Mouse (Mus musculus): Measurements from ENCODE around the gene Csmd2.

Gene Csmd2

GRCm38 (mm10) chr4:127987784-127988455 is at the start of gene Csmd2:
TSS of gene Csmd2 (plus strand) at chr4:127987857.
- in situ Hi-C loops (cut with MseI, MboI), result no loop called here

DNA sequence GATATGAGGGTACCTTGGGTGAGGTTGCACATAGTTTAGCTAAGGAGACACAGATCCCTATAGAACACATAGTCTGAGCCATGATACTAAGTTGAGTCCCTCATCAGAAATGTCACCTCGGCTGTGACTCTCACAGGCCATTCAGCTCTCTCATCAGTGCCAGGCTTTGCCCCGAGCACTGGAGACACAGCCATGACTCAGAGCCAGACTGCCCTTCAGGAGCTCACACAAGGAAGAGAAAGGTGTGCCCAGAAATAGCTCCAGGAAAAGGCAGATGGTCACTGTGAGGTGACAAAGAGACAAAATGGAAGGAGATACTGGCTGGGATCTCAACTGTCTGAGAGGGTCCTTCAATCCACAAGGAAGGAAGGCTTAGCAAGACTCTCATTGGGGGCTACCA is 40.0 kb upstream of the Csmd2 start:
- in situ Hi-C loops (cut with MseI, MboI), result no loop called here

- in situ Hi-C loops (cut with MseI, MboI), result no loop called here
These were observed 34.5 kb upstream of the Csmd2 start for GRCm38 (mm10) chr4:127953006-127953710.

- in situ Hi-C loops (cut with MseI, MboI), result no loop called here
These were observed 18.6 kb upstream of the Csmd2 start for GRCm38 (mm10) chr4:127969101-127969500.

- in situ Hi-C loops (cut with MseI, MboI), result no loop called here
These were observed 17.6 kb upstream of the Csmd2 start for GRCm38 (mm10) chr4:127970018-127970421.

GRCm38 (mm10) chr4:127970901-127971868 is 16.5 kb upstream of the Csmd2 start, which contains the start of gene CK137956:
TSS of gene CK137956 (minus strand) at chr4:127970951.
- in situ Hi-C loops (cut with MseI, MboI), result no loop called here

DNA sequence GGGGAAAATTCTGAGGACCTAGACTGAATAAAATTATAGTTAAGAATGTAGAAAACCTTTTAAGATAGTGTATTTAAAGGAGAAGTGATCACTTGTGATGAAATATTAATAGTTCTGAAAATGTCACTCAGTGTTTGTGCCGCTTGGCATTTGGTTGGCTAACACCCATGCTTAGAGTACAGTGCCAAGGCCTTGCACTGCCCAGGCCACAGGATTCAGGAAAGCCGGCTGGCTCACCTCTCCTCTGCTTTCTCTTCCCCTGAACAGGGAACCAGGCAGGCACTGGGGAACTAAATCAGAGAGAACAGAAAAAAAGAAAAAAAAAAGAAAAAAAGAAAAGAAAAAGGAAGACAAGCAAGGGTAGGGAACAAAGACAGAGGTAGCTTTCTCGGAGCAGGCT is 14.7 kb upstream of the Csmd2 start:
- in situ Hi-C loops (cut with MseI, MboI), result no loop called here

DNA sequence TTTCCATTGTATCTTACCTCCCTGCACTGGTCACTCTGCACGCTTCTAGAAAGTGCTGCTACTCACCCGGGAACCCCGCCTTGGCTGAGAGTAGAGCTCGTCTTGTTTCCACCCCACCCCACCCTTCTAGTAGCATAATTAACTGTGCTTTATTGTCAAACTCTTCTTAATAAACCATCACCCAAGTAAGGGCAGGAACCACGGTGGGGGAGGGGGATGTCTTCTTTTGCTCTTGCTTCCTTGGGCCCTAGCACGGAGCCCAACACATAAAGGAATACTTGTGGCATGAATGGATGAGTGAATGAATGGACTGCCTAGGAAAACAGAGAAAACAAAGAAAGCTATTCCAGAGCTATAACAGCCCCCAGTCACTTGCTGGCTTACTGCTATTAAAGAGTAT is 6.5 kb upstream of the Csmd2 start:
- in situ Hi-C loops (cut with MseI, MboI), result no loop called here

GRCm38 (mm10) chr4:127984426-127984825 is 3.2 kb upstream of the Csmd2 start:
- in situ Hi-C loops (cut with MseI, MboI), result no loop called here

DNA sequence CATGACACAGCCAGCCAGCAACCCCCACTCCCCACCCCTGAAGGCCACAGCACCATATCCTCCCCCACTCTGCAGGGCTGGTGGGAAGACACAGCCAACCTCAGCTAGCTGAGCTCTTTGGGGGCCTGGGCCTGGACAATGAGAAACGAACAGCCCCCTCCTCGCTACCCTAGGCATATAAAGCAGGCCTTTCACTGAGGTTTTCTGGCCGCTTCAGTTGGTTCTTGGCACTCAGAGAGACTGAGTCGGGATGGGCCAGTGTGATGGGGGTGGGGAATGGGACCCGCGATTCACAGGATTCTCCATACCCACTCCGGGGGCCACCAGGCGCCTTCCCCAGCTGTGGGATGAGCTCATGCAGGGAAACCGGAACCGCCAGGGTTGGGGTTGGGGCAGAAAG is 1.8 kb upstream of the Csmd2 start:
- in situ Hi-C loops (cut with MseI, MboI), result no loop called here

GRCm38 (mm10) chr4:127986491-127987075 is 1.1 kb upstream of the Csmd2 start:
- in situ Hi-C loops (cut with MseI, MboI), result no loop called here

DNA sequence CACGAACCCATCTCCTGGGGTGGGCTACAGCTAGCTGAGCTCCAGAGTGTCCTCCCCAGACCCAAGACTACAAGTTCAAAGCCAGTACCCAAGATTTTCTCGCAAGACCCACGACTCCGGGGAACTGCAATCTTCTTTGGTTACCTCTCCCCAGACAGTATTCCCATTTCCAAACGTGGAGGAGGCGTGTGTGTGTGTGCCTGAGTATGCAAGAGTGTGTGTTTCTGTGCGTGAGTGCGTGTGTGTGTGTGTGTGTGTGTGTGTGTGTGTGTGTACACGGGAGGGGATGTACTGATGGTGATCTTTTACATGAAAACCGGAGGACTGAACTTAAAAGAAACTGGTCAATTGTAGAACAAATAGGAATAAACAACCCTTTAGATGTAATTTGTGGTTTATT is 387 bp upstream of the Csmd2 start:
- in situ Hi-C loops (cut with MseI, MboI), result no loop called here

DNA sequence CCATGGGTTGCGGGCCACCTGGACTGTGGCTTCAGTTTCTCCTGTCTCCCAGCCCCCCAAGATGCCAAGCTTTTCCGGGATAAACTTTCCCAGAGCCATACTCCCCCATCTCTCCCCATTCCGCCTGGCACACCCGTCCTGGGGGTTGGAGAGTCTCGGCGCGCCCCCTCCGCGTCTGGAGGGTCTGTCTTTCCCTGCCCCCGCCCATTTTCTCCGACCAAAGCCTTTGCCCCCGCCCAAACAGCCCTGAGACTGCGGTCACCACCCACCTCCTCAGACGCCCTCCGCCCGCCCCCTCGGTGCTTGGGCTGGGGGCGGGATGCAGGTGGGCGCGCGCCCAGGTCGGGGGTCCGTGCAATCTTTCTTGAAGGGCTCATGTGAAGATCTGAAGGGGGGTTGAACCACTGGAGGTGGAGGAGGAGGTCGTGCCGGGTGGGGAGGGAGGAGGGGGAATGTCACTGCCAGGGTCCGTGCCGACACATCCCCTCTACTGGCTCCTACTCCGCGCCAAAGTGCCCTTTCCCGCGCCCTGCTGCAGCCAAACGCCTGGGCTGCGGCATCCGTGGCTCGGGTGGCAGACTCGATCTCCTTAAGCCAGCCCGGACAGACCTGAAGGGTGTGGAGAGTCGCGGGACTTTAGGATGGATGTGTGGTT is 996 bp downstream of the Csmd2 start:
- in situ Hi-C loops (cut with MseI, MboI), result no loop called here

DNA sequence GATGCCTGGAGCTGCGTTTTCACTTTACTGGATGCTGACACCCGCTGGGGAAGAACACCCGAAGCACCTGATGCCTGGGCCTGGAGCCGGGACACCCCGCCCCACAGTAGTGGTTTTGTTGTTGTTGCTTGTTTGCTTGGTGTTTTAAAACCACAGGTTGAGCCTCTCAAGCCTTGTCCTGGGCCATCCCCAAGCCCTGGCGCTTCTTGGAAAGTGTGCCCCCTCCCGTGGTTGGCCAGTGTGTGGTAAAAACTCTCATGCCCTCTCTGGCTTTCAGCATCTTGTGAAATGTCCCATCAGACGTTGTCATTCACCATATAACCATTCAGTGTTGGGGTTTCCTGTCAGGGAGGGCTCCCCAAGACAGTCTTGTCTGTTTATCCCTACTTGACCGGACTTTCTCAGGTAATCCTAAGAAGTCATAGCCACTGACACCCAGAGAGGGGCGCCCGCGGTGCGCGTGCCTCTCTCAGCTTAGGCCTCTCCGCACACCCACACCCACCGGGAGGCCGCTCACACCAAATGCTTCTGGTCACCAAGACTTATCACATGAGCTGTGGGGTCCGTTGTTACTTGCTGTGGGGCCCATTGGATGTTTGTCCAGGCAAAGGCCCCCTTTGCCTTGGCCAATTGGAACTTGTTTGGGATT is 1.8 kb downstream of the Csmd2 start:
- in situ Hi-C loops (cut with MseI, MboI), result no loop called here

- in situ Hi-C loops (cut with MseI, MboI), result no loop called here
These were observed 11.6 kb downstream of the Csmd2 start for GRCm38 (mm10) chr4:127999281-127999680.

GRCm38 (mm10) chr4:128002638-128003101 is 15.0 kb downstream of the Csmd2 start:
- in situ Hi-C loops (cut with MseI, MboI), result no loop called here

DNA sequence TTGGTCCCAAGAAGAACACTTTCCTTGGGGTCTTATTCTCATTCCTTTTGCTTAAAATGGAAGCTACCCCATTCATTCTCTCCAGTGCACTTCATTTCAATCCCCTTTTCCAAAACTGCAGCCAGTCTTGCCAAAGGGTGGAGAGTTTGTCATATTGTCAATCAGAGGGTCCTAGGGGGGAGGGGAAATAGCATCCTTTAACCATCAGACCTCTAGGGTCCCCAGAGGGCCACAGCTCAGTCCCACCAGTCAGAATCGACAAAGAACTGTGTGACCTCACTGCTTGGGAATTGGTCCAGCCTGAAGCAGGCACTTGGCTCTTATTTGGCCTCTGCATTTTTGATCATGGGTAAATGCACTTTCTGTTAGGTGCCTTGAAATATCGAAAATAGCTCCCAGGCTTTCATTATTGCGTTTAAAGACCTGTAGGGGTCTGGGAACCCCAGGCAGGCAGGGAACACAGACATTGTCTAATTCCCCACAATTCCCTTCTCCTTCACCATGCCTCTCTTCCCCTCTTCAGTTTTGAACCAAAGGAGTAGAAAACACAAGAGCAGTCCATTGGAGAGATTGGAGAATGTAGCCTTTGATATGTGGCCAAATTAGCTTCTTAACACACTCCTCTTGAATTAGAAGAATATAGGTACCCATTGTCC is 17.3 kb downstream of the Csmd2 start:
- in situ Hi-C loops (cut with MseI, MboI), result no loop called here

- in situ Hi-C loops (cut with MseI, MboI), result no loop called here
These were observed 31.8 kb downstream of the Csmd2 start for GRCm38 (mm10) chr4:128019465-128019864.

DNA sequence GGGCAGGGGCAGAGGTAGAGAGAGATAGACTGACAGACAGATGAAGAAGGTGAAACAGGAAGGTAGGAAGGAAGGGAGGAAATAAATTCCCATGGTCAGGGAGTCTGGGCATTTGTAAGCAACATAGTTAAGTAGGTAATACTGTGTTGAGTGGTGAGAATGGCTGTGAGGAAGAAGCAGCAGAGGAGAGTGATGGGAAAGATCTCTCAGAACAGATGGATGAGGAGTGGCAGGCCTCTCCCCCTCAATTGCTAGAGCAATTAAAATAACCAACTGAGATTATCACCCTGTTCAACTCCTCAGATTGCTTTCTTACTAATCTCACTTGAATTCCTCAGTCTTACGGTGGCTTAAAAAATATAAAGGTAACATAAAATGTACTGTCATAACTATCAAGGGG is 40.6 kb downstream of the Csmd2 start:
- in situ Hi-C loops (cut with MseI, MboI), result no loop called here

DNA sequence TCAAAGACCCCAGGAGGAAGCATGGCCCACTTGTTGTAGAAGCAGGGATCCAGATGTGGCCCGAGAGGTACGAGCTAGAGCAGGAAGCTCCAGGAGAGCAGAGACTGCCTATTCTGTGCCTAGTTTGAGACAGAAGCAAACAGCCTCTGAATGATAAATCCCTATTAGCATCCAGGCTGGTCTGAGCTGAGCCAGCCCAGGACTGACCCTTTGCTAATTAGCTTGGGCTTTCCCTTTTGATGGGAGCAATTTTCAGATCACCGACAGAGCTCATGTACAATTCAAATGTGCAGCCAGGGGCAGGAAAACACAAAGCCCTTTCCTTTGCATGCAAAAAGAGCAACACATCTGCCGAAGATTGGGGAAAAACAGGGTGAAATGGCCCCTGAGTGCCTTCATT is 54.2 kb downstream of the Csmd2 start:
- in situ Hi-C loops (cut with MseI, MboI), result no loop called here

Measured in mouse trophoblast stem cell (cell line).